Mouse (Mus musculus) forelimb bud, embryonic 11.5 days (tissue): ENCODE results near the gene Def8.
"Not testable (repeated sequence)": the region's sequence is repeated elsewhere in the genome, so short reads cannot be mapped to it uniquely, and the experiment has no call there.

Source experiments
- DNase-seq: peaks from one replicate; pipeline ENCODE4 v3.0.0-alpha.2; 2012; ENCODE audit warnings: low read depth, low spot score

Gene Def8

GRCm38 (mm10) chr8:123412560-123413170, 10.7 kb upstream of the Def8 start:
- DNase-seq, result peak; percentile 43

GRCm38 (mm10) chr8:123414255-123414654, 9.1 kb upstream of the Def8 start:
- peak; percentile 46 for DNase-seq

GRCm38 (mm10) chr8:123414997-123415696, 8.2 kb upstream of the Def8 start:
- not testable (repeated sequence) for DNase-seq

- DNase-seq, result no peak
Observed at GRCm38 (mm10) chr8:123415967-123416943, 7.1 kb upstream of the Def8 start.

GRCm38 (mm10) chr8:123416944-123417555, 6.3 kb upstream of the Def8 start:
- DNase-seq, result no peak

- no peak for DNase-seq
Observed at GRCm38 (mm10) chr8:123419711-123420110, 3.6 kb upstream of the Def8 start.

GRCm38 (mm10) chr8:123420525-123421281, 2.6 kb upstream of the Def8 start:
- DNase-seq, result no peak

GRCm38 (mm10) chr8:123421325-123421724, 2.0 kb upstream of the Def8 start:
- no peak for DNase-seq

- DNase-seq, result peak; percentile 70
Observed at GRCm38 (mm10) chr8:123422056-123422780, 1.1 kb upstream of the Def8 start.

GRCm38 (mm10) chr8:123422781-123423159, 557 bp upstream of the Def8 start:
- DNase-seq, result no peak

- no peak for DNase-seq
Observed at GRCm38 (mm10) chr8:123426511-123427509, 3.5 kb downstream of the Def8 start.

- DNase-seq, result no peak
Observed at GRCm38 (mm10) chr8:123427639-123428275, 4.4 kb downstream of the Def8 start.

GRCm38 (mm10) chr8:123428343-123428893, 5.1 kb downstream of the Def8 start:
- no peak for DNase-seq

- no peak for DNase-seq
Observed at GRCm38 (mm10) chr8:123428939-123429721, 5.8 kb downstream of the Def8 start.

GRCm38 (mm10) chr8:123429722-123430013, 6.3 kb downstream of the Def8 start:
- not testable (repeated sequence) for DNase-seq

- not testable (repeated sequence) for DNase-seq
Observed at GRCm38 (mm10) chr8:123430936-123431335, 7.6 kb downstream of the Def8 start.

- DNase-seq, result no peak
Observed at GRCm38 (mm10) chr8:123431616-123432365, 8.5 kb downstream of the Def8 start.
